Mouse (Mus musculus): ENCODE data around the gene Trim31.

DNA sequence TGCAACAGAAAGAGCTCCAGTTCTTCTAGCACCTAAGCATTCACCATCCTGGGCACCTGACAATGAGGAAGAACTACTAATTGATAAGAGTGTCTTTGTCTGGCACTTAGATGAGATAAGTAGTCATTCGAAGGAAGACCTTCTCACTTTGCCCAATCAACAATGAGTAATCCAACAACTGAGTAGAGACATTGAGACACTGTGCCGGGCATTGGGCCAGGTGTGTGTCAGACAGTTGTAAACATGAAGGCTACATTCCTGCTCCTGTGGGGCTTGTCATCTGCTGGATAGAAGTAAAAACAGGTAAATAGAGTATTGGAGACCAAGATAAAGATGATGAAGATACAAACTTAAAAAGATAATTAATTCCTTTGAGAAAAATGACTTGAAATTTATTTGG is 40.1 kb downstream of the Trim31 start:
- no peak for TF ChIP-seq CTCF (IDR thresholded peaks at IDR 0.05; ENCODE audit: borderline replicate concordance, insufficient read depth, low read length)
- no peak for TF ChIP-seq POLR2A (IDR thresholded peaks at IDR 0.05; ENCODE audit: low read depth, low read length)

Measured in embryonic fibroblast, embryonic 13.5 days (primary cell).